Mouse (Mus musculus) brain, embryonic 14.5 days (tissue): ENCODE data around the gene Eif4g3. TPM values are rescaled to one million over a fixed set of nuclear protein-coding genes. Genes with fewer than 3 reads are reported as not detected.
"Not testable (repeated sequence)": the region's sequence is repeated elsewhere in the genome, so short reads cannot be mapped to it uniquely, and the experiment has no call there.

Source experiments
- DNase-seq: peaks from one replicate; pipeline ENCODE4 v3.0.0-alpha.2; 2011; ENCODE audit warnings: low read depth
- CTCF ChIP-seq: fragments of 200-500 bp; IDR thresholded peaks from 2 replicates; pipeline ENCODE4 v1.5.1; 2012; ENCODE audit warnings: inconsistent platforms, mild to moderate bottlenecking, moderate library complexity, borderline replicate concordance; ENCODE audit not compliant: insufficient read depth, insufficient read length; ENCODE audit errors: extremely low read depth
- POLR2A ChIP-seq: fragments of 200-500 bp; IDR thresholded peaks from 2 replicates; pipeline ENCODE4 v1.6.1; 2012; ENCODE audit warnings: mild to moderate bottlenecking, inconsistent platforms, borderline replicate concordance; ENCODE audit not compliant: poor library complexity, insufficient read depth, insufficient read length, severe bottlenecking; ENCODE audit errors: extremely low read depth
- polyA plus RNA-seq: library from polyadenylated mRNA; depleted of rRNA; stranded (reverse); fragments of >200 nt; gene quantifications from 2 replicates; pipeline ENCODE4 v1.2.3, GENCODE M21; 2012

The Eif4g3 gene
- polyA plus RNA-seq, 1 experiment, result 149 TPM

- TF ChIP-seq CTCF, result peak; percentile 82
- no peak for TF ChIP-seq POLR2A
- DNase-seq, result peak; percentile 80
These were observed 28.8 kb upstream of the Eif4g3 start for GRCm38 (mm10) chr4:137963881-137964584.

DNA sequence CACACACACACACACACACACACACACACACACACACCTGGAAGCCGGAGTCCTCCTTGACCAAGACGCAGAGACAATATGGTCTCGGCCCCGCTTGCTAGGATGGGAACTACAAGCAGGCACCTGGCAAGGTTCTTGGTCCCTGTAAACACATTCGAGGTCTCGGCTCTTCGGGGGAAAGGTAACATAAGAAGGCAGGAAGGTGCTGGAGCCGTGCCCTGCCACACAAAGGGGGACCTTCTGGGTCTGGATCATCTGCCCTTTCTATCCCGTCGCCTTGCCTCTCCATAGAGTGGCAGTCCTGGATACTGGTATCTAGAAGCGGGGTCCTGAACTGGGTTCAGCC, 28.3 kb upstream of the Eif4g3 start:
- no peak for DNase-seq
- TF ChIP-seq POLR2A (no peak), CTCF (no peak)

DNA sequence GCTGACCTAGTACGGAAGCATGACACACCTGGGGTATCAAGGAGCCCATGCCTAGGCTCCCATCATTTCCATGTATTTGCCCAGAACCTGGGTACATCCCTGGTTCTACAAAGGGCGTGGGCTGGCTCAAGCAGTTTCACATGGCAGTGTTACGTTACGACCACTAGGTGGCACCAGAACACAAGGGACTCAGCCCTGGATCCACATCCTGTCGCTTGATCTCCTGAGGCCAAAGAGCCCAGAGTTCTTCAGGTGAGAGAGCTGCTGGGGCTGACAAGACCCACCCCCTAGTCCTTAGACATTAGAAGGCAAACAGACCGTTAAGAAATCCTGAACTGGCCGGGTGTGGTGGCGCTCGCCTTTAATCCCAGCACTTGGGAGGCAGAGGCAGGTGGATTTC, 24.6 kb upstream of the Eif4g3 start:
- DNase-seq, result peak; percentile 90
- TF ChIP-seq CTCF (peak; percentile 97), POLR2A (no peak)

GRCm38 (mm10) chr4:137970623-137971199, 22.1 kb upstream of the Eif4g3 start:
- not testable (repeated sequence) for DNase-seq

DNA sequence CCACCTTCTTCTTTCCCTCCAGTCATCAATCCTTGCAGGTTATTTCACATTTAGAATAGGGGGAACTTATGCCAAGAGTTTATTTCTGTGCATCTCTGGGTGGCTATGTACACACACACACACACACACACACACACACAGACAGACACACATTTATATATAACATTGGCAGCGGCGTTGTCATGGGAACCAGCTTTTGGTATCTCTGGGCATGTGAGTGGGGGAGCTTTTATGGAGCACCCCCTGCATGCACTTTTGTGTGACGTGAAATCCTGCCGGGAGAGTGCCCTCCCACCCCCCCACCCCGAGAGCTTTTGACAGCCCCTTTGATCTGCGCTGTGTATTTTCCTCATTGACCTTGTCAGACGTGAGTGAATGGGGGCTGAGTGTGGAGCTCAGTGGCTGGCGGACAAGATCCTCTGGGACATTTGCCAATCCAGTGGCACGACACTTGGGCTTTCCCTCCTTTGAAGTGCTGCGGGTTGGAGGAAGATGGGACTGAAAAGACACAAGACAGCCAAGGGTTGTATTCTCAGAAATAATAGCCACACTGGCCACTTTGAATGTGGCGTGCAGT, 17.9 kb upstream of the Eif4g3 start:
- not testable (repeated sequence) for DNase-seq

GRCm38 (mm10) chr4:137979066-137979644, 13.7 kb upstream of the Eif4g3 start:
- not testable (repeated sequence) for DNase-seq

DNA sequence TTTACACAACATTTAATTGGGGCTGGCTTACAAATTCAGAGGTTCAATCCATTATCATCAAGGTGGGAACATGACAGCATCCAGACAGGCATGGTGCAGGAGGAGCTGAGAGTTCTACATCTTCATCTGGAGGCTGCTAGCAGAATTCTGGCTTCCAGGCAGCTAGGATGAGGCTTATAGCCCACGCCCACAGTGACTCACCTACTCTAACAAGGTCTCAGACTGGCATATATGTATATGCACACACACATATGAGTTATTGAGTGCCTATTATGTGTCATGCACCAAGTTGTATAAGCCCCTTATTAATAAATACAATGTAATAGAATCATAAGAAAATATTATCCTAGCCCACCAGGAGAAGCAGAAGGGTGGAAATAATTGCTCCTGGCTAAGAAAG, 10.0 kb upstream of the Eif4g3 start:
- no peak for TF ChIP-seq POLR2A
- no peak for TF ChIP-seq CTCF
- DNase-seq, result no peak

- TF ChIP-seq CTCF, result no peak
- TF ChIP-seq POLR2A, result no peak
- DNase-seq, result no peak
These were observed 8.6 kb upstream of the Eif4g3 start for GRCm38 (mm10) chr4:137984212-137984611.

- DNase-seq, result no peak
- no peak for TF ChIP-seq CTCF
- TF ChIP-seq POLR2A, result no peak
These were observed 8.1 kb upstream of the Eif4g3 start for GRCm38 (mm10) chr4:137984746-137985145.

DNA sequence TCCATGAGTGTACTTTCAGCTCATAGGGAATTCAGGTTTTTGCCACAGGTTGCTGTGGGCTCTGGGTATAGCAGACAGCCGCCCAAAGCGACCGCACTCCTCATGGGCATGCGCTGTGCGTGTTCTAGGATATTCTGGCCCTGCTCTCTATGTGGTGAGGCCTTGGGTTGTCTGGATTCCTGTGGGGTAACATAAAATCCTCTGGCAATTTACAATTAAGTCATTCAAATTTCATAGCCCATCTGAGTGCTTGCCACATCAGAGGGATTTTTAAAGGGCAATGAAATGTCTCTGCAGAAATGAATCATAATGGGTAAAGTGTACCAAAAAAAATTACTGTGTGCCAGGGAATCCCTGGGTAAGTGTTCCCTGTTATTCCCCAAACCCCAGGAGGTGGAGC, 3.4 kb upstream of the Eif4g3 start:
- TF ChIP-seq POLR2A, result no peak
- TF ChIP-seq CTCF, result no peak
- no peak for DNase-seq

GRCm38 (mm10) chr4:137990433-137990832, 2.4 kb upstream of the Eif4g3 start:
- no peak for TF ChIP-seq CTCF
- no peak for TF ChIP-seq POLR2A

GRCm38 (mm10) chr4:137991240-137991639, 1.6 kb upstream of the Eif4g3 start:
- TF ChIP-seq POLR2A (no peak), CTCF (no peak)
- no peak for DNase-seq

More at GRCm38 (mm10) chr4:137990433-137990832, 2.4 kb upstream of the Eif4g3 start:
- DNase-seq, result no peak
